Mouse (Mus musculus) brain, embryonic 18.5 days (tissue): ENCODE measurements around the gene Vgll3.

Source experiments
- DNase-seq: peaks from one replicate; pipeline ENCODE4 v3.0.0-alpha.2; 2012; ENCODE audit warnings: low read depth, low spot score

Gene Vgll3

GRCm38 (mm10) chr16:65814918-65815881, at the start of gene Vgll3:
Gene Vgll3 (plus strand): TSS chr16:65815257.
- peak; percentile 14 for DNase-seq

GRCm38 (mm10) chr16:65765976-65766375, 49.1 kb upstream of the Vgll3 start:
- DNase-seq: no peak

DNA sequence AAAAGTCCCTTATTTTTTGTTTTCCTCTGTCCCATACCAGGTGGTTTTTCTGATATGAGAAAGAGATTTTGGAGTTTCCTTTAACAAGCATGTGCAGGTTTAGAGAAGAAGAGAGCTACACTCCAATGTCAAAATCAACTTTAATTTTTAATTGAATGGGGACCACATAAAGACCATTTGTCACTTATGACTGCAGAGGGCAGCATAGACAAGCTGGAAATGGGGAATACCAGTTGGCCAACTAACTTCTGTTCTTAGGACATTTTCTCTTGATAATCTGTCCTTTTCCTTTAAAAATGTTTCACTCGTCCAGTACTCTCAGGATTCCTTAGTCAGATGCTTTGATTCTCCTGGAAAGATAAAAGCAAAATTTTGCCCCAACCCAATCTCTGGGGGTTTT, 29.1 kb upstream of the Vgll3 start:
- DNase-seq: no peak

- no peak for DNase-seq
These were observed 1.0 kb downstream of the Vgll3 start for GRCm38 (mm10) chr16:65816059-65816458.

- DNase-seq: no peak
These were observed 3.7 kb downstream of the Vgll3 start for GRCm38 (mm10) chr16:65818779-65819178.

DNA sequence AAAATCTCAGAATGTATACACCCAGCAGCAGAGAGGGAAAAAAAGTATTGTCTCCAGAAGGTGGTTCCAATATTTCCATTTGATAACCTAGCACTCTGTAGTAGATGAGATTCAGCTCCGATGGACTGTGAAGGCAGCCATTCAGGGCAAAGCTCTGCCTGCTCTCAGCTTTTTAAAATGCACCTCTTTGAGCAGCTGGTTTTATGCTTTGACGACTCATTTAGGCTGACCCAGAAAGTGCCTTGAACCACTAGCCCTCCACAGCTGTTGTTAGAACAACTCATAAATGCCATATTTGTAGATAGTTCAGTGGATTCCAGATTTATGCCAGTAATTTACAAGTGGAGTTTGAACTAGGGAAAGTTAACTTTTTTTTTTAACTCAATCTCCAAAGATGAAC, 5.7 kb downstream of the Vgll3 start:
- no peak for DNase-seq

GRCm38 (mm10) chr16:65823721-65824120, 8.7 kb downstream of the Vgll3 start:
- DNase-seq: no peak

DNA sequence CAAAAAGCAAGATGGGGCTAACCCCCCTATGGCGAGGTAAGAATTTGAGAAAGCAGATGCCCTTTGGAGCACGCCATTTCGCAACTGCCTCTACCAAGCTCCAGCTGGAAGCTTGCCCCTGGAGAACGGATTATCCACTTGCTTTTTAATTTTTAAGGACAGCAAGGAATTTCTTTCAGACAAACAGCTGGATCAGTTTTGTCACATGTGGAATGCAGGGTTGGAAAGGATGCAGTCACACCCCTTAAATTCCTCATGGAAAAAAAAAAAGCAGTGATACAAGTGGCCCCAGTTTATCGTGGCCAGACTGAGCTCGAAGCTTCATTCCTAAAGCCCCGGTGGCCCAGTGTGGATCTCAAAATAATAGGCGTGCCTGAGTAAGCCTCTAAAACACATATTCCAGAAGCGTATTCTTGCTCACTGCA, 13.1 kb downstream of the Vgll3 start:
- no peak for DNase-seq

- no peak for DNase-seq
These were observed 14.0 kb downstream of the Vgll3 start for GRCm38 (mm10) chr16:65829096-65829495.

GRCm38 (mm10) chr16:65834721-65835120, 19.7 kb downstream of the Vgll3 start:
- DNase-seq: no peak

DNA sequence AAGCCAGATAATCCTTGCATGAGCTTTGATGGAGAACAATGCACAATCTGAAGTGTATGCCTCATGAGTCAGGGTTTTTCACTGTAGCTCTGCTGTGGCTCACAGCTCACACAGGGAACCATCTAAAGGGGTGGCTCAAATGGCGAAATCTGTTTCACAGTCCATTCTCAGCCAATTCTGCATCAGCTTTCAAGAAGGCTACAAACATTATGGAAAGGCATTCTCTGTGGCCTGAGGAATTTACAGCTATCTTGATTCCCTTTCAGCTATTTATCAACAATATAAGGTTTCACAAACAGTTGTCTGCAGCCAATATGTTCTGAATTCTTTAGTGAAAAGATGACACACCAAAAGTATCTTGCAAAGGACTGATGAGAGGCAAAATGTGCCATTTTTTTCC, 35.1 kb downstream of the Vgll3 start:
- no peak for DNase-seq

- no peak for DNase-seq
These were observed 49.4 kb downstream of the Vgll3 start for GRCm38 (mm10) chr16:65864471-65864870.

DNA sequence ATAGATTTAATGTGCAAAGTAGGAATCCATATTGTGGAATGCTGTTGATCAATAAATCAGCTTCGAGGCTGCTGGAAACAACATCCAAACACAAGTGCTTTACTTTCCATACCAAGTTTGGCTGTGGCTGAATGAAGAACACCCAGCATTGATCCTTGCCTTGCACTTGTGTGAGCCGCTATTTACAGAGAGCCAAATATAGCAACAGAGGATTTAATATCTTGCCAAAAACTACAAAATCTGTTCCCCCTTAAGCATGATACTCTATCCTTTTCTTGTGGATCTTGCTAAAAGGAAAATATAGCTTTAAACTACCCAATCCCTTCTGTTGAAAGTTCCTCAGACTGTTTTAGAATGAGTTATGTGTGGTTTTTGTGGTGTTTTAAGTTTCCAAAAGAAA, 52.9 kb downstream of the Vgll3 start:
- no peak for DNase-seq

DNA sequence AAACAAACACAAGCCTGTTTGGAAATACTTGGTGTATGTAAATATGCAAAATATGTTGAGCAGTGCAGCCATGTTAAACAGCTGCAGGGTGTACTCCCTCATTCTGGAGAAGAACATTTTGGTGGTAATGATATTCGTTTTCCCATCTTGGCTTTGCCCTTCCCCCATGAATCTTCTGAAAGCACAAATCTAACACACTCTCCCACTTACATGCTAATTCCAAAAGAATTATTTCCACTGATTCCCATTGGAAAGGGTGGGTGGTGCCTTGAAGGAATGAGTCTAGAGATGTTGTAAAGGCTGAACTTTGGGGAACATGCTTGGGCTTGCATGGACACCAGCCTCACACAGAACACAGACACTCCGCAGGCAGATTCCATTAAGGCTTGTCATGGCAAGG, 53.9 kb downstream of the Vgll3 start:
- DNase-seq: no peak

- DNase-seq: no peak
These were observed 73.9 kb downstream of the Vgll3 start for GRCm38 (mm10) chr16:65888940-65889339.
